Mouse (Mus musculus): ENCODE measurements around the gene Rabgef1. TPM values are rescaled to one million over a fixed set of nuclear protein-coding genes. Genes with fewer than 3 reads are reported as not detected.

Gene Rabgef1
- total RNA-seq (2023), result 10 to 100 TPM; 71.8 to 82.7 TPM

DNA sequence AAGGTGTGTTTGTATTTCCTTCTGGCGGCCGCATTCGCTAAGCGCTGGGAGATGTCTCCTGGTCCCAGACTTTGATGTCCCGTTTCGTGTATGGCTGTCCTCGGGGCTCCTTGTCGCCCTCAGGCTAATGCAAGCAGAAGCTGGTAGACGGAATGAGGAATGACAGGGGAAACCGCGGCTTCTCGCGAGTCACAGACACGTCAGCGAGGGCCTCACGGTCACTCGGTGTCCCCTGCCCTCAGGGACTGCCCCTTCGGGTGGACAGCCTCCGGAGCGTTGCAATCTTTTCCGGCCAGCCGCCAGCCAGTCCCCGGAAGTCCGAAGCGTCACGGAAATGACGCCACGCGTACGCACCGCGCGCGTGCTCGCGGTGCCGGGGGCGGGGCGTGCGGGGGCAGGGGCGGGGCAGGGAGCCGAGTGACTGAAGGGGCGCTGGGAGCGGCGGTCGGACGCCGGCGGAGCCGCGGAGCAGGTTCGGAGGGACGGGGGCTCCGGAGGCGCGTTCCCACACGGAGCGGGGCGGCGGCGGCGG lies at the start of gene Rabgef1:
Gene Rabgef1 (plus strand): TSS at position 376 of the 532 bp plus-strand sequence.

DNA sequence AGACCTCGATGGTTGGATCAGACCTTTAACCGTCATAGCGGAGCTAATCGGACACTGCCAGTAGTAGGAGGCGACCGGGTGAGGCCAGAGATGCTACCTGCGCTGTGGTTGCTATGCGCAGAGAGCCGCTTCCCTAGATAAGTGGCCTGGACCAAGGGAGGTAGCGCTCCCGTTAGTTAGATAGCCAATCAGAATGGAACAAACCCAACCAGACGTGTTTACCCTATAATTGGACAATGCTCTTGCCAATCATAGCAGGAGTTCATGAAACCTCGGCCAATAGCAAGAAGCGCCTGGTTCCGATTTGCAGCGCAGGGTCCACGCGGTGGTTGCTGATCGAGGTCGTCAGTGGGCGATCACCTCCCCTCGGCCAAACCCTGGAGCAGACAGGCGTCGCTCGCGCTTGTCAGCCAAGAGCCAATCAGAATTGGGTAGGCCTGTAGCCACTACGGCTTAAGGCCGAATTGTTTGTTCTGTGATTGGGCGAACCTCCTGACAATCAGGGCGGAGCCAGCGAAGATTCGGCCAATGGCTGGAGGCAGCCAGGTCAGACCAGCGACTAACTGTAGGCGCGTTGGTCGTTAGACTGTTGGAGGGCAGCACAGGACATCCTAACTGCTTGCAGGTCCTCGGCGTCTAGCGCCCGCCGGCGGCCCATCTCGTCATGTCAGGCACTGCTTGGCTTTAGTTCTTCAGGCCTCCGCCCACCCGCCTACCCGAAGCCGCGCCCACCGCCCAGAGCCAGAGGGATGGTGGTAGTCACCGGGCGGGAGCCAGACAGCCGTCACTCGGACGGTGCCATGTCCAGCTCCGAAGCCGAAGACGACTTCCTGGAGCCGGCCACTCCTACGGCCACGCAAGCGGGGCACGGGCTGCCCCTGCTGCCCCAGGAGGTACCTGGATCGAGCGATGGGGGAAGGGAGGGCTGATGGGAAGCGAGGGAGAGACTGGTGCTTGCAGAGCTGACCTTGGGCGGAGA lies 27.0 kb upstream of the Rabgef1 start, which contains the start of gene Kctd7:
Gene Kctd7 (plus strand): TSS at position 528 of the 979 bp plus-strand sequence.

DNA sequence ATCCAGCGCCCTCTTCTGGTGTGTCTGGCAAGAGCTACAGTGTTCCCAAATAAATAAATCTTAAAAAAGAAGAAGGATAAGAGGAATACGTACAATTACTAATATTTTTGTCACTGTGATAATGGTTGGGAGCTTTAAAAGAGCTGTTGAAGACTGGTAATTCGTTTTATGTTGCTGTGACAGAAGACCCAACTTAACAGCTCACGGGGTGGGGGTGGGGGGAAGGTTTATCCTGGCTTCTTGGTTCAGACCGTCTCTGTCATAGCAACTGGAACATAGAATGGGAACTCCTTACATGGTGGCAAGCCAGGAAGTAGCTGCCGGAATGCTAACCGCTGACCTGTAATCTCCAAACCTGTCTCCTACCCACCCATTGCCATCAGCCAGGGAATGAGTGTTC lies 45.2 kb downstream of the Rabgef1 start, which contains the start of gene Tmem248:
Gene Tmem248 (plus strand): TSS at position 301 of the 400 bp plus-strand sequence.

DNA sequence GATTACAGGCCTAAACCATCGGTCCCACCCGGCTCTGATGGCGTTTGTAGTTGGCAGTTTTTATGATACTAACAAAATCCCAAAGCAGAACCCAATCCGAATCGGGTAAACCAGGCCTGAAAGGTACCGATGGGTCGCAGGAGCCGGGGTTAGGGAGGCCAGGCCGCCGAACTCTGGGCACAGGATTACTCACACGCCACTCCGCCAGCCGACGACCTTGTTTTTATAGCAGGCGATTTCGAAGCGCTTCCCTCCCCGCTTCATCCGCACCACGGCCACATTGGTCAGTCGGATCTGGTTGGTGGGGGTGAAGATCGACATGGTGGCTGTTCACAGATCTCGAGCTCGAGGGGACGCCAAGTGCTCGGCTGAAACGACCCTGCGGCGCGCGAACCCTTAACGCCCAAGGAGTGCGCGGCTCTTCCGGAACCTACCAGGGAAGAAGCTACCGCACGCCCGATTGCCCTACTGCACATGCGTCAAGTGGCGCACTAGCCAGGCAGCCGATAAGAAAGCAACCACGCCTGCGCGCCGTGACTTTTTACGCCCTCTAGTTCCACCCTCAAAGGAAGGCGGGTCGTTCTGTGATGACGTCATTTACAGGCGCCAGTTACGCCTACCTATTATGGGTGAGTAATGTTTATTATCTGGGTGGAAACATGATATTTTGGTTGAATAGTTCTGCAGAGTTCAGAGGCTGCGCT lies 83.6 kb downstream of the Rabgef1 start, which contains the start of the genes Sbds and Tyw1:
Gene Sbds (minus strand): TSS at position 514 of the 704 bp plus-strand sequence.
Gene Tyw1 (plus strand): TSS at position 603 of the 704 bp plus-strand sequence.

Other genes with a start within 250 kb of the Rabgef1 start
- 10 to 100 TPM; 14.8 to 16.6 TPM for gene Vkorc1l1, start 229.8 kb upstream of the Rabgef1 start, total RNA-seq (2023)
- gene Gusb, start 168.7 kb upstream of the Rabgef1 start, total RNA-seq (2023), result 100 to 1,000 TPM in 1 of 2 experiments, 10 to 100 TPM in 1; 82.0 to 103 TPM
- 10 to 100 TPM; 34.6 to 37.9 TPM for gene Asl, start 142.6 kb upstream of the Rabgef1 start, total RNA-seq (2023)
- 10 to 100 TPM; 26.2 to 31.1 TPM for gene Crcp, start 142.5 kb upstream of the Rabgef1 start, total RNA-seq (2023)
- gene Tpst1, start 98.5 kb upstream of the Rabgef1 start, total RNA-seq (2023), result 10 to 100 TPM; 11.9 to 12.0 TPM
- gene Kctd7, start 26.9 kb upstream of the Rabgef1 start, total RNA-seq (2023), result 1 to 10 TPM; 2.6 to 3.6 TPM
- gene Tmem248, start 45.3 kb downstream of the Rabgef1 start, total RNA-seq (2023), result 10 to 100 TPM; 67.9 to 69.7 TPM
- 10 to 100 TPM; 78.5 to 85.1 TPM for gene Sbds, start 83.7 kb downstream of the Rabgef1 start, total RNA-seq (2023)
- 10 to 100 TPM; 20.0 to 20.8 TPM for gene Tyw1, start 83.8 kb downstream of the Rabgef1 start, total RNA-seq (2023)
- not detected for gene Caln1, start 197.7 kb downstream of the Rabgef1 start, total RNA-seq (2023)
- not detected for gene A330070K13Rik, start 212.8 kb downstream of the Rabgef1 start, total RNA-seq (2023)